Mouse (Mus musculus) myocyte (in vitro differentiated cells): Measurements from ENCODE around the gene Plekha5.

ENCODE experiments used
- CEBPB ChIP-seq: IDR thresholded peaks from 2 replicates; pipeline ENCODE4 v1.6.1; 2011; ENCODE audit warnings: mild to moderate bottlenecking, moderate library complexity; ENCODE audit not compliant: poor library complexity, insufficient read depth, severe bottlenecking
- MAX ChIP-seq: IDR thresholded peaks from one replicate; pipeline ENCODE4 v1.6.1; 2011; ENCODE audit warnings: low read depth, mild to moderate bottlenecking, control low read depth
- POLR2A ChIP-seq: IDR thresholded peaks from one replicate; pipeline ENCODE4 v1.6.1; 2011; ENCODE audit warnings: low read depth, mild to moderate bottlenecking, control low read depth, moderate library complexity; ENCODE audit not compliant: insufficient read length

DNA sequence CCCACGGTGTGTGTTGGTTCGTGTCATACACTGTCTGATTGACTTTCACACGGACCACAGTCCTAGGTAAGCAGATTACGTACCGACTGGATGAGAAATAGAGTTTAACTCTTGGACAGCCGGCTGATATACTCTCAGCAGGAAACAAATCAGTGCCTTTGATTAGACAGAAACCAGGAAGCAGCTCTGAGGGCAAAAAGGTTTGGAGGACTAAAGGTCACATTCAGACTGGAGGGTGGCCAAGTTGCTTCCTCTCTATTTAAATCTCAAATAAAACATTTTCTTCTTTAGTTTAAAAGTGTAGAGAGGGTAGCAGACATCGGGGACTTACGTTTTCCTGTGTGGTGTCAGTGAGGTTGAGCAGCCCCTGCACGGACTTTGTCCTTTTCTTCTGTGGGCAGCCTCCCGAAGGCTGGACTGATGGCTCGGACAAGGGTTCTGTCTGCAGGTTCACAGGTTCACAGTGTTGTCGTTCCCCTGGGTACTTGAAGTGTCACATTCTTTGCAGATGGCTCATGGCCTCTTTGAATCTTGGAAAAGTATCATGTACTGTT is 122.9 kb downstream of the Plekha5 start:
- TF ChIP-seq POLR2A (no peak), CEBPB (no peak), MAX (no peak)
